Mouse (Mus musculus) embryo, embryonic 10.5 days (tissue): ENCODE results near the gene Cfap221.

Experiments used
- DNase-seq: peaks from one replicate; pipeline ENCODE4 v3.0.0-alpha.2; 2015; ENCODE audit warnings: low spot score

The Cfap221 gene

DNA sequence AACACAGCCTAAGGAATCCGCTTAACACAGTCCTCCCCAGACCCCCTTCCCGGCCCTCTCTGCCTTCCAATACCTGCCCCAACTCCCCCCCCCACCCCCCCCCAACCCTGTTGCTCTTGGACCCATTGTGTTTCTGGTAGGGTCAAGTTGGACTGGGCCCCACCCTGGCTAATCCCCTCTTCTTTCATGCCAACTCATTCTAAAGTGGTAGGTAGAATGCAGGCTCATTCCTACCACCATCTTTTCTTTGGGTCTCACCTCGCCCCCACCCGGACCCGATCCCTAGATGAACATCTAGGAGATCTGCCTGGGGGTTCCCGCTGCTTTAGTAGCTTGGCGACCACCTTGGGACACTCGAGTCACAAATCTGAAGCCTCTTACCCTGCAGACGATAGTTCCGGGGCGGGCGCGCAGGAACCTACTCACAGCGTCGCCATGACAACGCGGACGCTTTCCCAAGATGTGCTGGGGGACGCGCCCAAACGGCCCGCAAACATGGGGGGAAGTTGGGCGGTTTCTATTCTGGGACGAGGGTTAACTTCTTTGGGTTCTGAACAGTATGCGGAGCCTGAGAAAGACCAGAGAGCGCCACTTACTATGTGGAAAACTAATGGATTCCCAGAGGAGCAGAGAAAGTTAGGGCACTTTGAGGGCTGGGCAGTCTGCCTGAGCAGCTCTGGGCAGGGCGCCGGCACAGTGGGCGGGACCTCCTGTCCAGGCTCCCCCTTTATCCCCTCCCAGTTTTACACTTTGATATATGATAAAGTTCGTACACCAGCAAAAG lies at the start of gene Cfap221:
TSS of gene Cfap221 (minus strand) at position 437 of the 784 bp plus-strand sequence.
- peak; percentile 91 for DNase-seq

DNA sequence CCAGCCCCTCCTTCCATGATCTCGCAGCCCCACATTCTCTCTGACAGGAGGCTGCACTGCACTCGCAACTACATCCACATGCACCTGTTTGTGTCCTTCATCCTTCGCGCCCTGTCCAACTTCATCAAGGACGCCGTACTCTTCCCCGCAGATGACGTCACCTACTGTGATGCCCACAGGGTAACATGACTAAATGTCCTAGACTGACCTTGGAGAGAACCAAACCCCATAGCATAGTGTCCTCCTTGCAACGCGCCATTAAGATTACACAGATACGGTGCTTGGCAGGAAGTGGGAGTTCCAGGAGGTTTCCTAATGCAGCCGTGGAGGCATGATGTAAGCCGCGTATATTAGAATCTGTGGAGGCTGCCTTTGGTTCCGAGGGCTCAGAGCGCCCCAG lies 47.5 kb upstream of the Cfap221 start:
- no peak for DNase-seq

DNA sequence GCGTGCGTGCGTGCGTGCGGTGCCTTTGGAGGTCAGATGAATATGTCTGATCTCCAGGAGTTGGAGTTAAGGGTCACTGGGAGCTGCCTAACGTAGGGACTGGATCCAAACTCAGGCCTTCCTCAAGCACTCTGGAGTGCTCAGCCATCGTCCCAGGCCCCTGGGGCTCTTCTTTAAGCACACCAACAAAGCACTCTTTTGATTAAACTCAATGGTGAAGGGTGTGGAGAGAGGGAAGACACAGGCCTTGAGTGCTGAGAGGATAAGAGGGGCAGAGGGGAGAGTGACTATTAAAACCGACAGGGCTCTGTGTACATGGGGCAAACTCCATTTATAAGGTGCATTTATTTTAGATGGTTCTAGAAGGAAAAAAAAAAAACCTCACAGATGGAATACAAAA lies 45.4 kb upstream of the Cfap221 start:
- no peak for DNase-seq

DNA sequence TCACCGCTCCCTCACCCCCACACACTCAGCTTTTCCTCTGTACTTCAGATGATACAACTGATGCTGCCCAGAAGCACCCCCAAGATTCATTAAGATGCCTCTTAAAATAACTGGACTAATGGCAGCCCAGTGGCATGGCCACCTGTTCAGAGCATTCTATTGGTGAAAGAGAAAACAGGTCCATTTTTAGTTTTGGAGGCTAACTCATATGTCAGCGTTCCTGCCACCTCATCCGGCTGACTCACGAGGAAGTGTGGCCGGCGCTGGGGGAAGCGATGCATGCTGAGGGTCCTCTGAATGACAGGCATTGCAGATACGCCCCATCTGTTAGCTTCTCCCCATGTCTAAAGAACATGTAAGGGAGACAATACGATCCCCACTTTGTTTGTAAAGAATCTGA lies 41.6 kb upstream of the Cfap221 start:
- DNase-seq = no peak

DNA sequence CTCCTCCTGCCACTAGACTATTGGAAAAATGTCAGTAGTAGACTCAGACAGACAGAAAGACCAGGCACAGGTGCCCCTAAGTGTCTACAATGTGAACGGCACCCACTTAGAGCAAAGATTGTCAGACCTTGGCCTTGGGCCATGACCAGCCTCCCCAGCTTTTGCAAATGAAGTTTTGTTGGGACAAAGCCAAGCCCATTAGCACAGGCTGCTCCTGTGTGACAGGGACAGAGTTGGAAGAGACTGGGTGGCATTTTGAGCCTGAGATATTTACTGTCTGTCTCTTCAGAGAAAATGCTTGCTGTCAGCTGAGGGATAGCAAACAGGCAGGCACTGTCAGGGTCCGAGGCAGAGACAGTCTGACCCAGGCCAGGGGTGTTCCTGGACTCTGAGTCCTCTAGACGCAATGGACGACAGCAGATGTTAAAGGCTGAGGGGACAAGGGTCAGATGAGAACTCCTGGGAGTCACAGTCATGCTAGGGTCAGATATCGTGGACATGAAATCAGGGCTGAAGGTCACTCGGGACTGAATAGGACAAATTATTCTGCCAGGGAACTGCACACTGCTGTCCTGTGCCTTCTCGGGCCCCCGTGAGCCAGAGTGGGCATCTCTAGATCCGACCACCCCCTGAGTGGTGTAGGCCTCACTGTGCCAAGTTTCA lies 40.1 kb upstream of the Cfap221 start:
- no peak for DNase-seq

DNA sequence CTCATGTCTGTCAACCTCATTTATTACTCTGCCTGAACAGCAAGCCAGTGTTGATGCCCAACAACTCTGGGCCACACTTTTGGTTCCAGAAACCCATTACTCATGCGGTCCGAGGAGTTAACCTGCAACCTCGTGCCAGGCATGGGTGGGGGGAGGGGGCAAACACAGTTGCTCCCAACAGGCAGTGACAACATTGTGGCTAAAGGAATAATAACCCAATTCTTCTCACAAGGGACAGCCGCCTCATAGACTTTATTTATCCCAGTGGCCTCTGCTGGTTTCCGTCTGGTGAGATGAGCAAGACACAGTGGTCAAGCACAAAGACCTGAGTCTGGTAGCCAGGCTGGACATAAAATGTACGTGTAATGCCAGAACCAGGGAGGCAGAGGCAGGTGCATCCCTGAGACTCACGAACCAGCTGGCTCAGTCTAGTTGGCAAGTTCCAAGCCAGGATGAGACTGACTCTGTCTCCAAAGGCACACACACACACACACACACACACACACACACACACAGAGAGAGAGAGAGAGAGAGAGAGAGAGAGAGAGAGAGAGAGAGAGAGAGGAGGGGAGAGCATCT lies 38.5 kb upstream of the Cfap221 start:
- no peak for DNase-seq

DNA sequence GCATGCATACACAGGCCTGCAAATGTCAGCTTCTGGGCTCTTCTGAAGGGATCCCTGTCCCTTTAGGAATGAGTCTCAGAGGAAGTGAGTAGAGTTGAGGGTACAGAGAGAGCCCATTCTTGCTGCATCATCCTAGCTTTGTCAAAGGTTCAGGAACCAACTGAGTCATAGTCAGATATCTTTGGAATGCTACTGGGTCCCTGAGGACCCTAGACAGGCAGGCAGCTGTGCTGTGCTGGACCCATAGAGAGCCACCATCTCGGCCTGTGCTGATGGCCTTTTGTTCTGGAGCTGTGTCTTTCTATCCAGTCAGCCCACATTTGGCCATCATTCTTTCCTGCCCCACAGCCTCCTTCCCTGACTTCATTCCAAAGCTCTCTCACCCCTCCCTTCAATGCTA lies 37.8 kb upstream of the Cfap221 start:
- no peak for DNase-seq

DNA sequence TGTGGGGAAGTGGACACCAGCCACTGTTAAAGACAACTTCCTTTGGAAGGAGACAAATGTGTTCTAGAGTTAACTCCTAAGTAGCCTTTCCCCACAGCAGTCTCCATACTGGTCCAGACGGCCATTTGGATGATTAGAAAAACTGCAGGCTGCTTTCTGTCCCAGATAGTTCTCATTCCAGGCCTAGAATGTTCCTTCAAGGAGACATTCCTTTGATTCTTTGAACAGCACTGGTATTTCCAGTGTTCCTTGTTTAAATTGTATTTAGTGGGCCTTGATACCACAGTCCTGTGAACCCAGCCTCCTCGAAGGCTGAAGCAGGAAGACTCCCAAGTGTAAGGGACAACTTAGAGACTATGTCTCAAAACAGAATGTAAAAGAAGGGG lies 36.4 kb upstream of the Cfap221 start:
- DNase-seq = no peak

DNA sequence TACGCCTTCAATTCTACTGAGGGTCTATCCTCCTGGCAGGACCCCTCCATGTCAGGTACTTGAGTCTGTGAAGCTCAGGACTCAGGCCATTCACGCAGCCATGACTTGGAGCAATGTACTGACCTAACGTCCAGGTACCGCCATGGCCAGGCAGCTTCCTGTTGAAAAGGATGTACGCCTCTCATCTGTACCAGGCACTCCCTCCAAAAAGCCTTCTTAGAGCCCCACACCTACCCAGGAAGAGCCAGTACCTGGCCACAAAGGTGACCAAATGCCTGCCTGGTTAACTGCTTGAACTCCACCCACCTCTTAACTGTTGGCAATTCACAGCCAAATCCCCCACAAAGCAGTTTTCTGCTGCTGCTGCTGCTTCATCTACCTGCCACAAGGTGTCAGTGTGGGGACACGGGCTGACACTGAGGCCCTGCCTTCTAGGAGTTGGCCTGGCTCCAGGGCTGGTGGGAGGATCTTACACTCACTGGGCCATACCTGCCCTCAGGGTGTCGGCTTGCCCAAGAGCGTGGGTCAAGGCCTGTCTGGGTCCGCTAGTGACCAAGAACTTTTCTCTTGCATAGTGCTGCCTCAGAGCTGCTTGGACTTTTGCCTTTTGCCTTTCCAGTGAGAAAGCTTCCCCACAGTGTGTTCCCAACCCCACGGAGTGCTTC lies 35.9 kb upstream of the Cfap221 start:
- DNase-seq = peak; percentile 87

DNA sequence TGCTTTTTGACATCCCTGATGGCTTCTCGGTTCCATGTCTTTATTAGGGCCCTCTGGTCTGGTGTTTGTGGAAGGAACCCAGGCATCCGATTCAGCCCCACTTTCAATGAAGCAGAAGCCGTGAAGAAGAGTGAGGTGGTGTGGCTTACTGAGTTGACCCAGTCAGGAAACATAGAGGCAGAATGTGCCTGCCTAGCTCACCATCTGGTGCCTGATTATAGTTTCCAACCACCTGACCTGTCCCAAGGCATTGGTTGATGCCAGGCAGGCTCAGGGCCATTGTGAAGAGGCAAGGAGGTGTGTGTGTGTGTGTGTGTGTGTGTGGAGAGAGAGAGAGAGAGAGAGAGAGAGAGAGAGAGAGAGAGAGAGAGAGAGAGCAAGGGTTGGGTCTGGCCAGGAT lies 33.4 kb upstream of the Cfap221 start:
- DNase-seq = no peak

DNA sequence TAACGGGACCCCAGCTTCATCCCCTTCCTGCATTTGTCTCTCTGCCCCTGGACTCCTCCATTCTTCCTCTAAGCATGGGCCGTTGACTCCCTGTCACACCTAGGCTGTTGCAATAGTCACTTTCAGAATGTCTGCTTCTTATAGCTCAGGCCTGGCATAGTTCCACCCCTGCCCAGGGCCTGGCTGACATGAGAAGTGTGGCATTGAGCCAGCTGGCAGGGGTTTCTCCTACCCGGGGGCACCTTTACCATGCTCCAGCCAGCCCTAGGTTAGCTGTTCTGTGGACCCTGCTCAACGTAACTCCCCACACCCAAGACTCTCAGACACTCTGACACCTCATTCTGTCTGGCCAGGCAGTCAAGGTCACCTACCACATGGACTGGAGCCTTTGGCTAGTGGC lies 30.7 kb upstream of the Cfap221 start:
- DNase-seq = no peak

DNA sequence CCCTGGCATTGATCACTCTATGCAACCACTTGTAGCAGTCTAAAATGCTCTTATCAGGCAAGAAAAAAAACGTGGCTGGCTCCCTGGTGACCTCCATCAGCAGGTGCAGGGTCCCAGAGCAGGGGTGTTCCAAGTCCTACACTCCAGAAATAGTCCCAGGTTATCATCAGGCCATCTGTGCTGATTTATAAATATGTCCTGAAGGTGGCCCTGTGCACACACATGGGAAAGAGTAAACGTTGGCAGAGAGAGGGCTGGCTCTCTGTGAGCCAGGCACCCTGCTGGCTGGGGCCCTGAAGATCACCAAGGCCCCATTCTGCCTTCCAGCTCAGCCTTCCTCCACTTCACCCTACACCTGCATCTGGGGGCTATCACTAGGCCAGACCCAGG lies 28.0 kb upstream of the Cfap221 start:
- no peak for DNase-seq

DNA sequence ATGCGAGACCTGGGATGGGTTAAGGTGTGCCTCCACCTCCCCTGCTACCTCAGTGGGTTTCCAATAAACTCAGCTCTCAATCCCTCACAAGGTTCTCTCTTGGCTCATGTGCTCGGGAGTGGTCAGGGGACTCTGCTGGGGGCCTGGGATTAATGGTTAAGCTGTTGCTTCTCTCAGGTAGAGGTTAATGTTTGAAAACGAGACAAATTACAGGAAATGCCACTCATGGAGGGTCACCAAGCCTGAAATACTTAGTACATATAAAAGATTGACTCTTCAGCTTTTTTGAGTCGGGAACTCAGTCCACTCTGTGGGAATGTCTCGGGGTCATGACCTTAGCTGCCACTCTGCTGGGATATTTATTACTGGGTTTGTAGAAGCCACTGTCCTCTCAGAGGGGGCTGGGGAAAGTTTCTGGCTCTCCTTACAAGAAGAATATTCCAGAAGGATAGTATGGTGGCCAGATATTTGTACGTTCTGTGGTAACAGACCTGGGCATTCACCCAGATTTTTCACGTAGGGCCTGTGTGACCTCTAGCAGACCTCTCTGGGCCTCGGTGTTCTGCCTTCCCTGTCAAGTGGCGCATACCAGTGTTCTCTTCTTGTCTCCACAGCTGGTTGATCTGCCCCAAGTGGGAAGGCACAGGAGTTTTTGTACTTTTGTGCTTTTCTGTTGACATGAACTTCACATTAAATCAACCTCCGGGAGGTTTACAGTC lies 27.5 kb upstream of the Cfap221 start:
- peak; percentile 36 for DNase-seq

DNA sequence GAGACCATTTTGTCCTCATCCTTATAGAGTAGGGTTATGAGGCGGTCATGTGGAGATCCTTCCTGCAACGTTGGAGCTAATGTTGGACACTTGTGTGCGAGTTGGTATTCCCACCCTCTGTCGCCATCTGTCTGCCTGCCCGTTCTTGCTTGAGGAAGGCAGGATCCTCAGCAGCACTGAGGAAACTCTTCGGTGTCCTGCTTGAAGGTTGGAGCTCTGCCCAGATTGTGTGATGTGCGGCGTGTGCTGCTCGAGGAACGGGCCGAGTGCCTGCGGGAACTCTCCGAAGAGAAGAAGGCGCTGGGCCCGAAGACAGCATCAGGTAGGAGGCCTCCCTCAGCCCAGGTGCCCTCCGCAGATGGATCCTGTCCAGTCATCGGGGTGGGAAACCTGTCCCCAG lies 24.9 kb upstream of the Cfap221 start:
- DNase-seq = no peak

DNA sequence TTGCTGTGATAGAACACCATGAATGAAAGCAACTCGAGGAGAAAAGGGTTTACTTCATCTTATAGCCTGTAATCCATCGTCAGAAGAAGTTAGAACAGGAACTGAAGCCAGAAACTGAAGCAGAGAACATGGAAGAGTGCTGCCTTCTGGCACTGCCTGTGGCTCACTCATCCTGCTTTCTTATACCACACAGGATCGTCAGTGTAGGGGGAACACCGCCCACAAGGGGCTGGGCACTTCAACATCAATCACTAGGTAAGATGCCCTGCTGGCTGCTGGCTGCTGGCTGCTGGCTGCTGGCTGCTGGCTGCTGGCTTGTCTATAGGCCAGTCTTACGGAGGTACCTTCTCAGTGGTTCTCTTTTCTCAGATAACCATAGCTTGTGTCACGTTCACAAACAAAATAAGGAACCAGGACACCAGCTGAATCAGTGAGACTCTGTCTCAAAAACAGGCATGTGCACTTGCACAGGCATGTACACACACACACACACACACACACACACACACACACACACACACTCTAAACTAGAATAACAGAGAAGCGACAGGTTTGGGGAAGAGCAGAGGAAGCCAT lies 23.4 kb upstream of the Cfap221 start:
- DNase-seq = no peak

DNA sequence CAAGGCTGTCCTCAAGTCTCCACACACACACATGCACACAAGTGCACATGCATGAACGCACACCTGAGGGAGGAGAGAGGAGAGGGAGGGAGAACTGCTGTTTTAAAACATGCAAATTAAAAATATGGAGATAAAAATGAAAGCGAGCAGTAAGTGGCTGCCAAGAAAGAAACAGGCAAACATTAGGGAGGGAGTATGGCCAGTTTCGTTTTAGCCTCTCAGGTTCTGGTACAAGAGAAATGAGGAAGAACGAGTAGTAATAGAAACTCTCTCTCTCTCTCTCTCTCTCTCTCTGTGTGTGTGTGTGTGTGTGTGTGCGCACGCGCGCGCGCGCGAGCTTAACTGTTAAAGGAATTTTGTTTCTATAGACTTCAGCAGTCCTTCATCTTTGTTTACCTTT lies 22.4 kb upstream of the Cfap221 start:
- no peak for DNase-seq

DNA sequence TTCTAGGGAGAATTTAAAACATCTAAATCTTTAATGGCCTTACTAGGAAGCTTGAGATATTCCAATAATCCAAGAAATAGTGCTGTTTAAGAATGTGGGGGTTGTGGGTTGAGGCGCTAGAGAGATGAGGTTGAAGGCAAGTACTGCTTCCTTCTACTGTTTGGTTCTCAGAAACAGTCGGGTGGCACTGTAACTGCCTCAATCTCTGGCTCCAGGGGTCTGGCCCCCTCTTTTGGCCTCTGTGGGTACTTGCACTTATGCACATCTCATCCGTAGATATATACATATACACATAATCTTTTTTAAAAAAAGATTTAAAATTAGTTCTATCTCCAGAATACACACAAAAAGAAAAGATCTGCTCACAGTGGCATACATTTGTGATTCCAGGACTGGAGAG lies 21.9 kb upstream of the Cfap221 start:
- DNase-seq = no peak

DNA sequence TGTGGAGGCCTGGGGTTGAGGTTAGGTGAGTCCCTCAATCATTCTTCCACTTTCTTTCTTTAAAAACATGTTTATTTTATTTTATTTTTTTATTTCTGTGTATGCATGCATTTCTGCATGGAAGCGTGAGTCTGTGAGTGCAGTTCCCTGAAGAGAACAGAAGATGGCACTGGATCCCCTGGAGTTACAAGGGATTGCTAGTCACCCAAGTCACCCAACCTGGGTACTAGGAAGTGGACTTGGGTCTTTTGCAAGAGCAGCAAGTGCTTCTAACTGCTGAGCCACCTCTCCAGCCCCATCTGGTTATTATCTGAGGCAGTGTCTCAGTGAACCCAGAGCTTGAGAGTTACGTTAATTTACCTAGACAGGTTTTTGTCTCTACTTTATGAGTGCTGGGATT lies 19.2 kb upstream of the Cfap221 start:
- peak; percentile 52 for DNase-seq

DNA sequence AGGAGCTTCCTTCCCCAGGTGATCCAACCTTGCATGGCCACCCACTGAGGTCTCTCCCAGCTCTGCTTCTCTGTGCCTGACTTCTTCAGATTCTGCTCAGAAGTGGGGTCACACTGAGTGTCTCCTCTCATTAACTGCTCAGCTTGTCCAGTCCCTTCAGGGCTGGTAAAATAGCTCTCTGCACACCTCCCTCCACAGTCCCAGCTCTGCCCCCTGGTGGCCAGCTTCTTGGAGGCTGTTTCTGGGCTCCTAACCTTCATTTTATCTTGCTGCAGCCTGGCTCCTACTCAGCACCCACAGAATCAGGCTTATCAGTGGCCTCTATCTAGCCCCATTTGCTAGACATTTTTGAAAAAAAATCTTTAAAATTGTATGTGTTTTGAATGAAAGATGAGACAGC lies 16.1 kb upstream of the Cfap221 start:
- DNase-seq = peak; percentile 77

DNA sequence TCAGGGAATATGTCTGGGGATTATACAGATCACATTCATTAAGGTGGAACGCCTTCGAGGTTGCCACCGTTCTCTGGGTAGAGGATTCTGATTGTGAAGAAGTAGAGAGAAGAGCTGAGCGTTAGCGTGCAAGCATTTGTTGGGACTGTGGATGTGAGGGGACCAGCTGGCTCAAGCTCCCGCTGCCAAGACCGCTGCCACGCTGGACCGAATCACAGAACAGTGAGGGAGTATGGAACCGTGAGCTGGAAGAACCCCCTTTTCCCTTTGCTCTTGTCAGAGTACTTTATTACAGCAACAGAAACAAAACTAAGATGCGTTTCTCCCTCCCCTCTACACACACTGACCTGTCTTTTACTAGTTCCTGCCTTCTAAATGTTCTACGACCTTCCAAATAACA lies 15.6 kb upstream of the Cfap221 start:
- no peak for DNase-seq

DNA sequence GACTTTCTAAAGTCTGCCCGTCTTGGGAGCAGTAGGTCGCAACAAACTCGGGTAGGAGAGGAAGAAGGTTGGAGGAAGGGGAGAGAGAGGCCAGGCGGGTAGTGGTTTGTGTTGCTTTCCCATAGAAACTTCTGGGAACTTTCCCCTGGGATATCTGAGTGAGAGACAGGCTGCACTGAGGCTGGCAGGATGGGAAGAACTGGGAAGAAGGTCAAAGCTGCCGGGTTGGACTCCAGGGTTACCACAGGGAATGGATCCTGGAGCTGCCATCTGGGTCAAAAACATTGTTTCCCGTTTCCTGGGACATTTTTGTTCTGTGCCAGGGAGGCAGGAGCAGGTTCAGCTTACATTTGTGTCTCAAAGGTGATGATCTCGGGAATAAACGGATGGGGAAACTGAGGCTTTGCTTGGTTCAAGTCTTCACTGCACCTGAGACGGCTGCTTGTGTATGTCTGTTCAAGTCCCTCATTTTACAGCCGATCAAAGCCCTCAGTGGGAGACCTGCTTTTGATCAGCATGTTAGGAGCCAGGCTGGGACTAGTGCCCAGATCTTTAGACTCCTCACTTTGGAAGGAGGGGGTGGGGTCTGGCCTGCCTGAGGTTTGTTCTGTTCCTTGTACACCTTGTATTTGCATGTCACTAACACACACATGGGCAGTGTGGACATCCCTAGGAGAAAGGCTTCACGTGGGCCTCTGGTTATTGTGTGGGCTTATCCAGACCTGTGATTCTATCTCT lies 11.0 kb upstream of the Cfap221 start:
- no peak for DNase-seq
